Comparison of ENCODE assay signal across 10 mouse cellular contexts in the genomic region with DNA sequence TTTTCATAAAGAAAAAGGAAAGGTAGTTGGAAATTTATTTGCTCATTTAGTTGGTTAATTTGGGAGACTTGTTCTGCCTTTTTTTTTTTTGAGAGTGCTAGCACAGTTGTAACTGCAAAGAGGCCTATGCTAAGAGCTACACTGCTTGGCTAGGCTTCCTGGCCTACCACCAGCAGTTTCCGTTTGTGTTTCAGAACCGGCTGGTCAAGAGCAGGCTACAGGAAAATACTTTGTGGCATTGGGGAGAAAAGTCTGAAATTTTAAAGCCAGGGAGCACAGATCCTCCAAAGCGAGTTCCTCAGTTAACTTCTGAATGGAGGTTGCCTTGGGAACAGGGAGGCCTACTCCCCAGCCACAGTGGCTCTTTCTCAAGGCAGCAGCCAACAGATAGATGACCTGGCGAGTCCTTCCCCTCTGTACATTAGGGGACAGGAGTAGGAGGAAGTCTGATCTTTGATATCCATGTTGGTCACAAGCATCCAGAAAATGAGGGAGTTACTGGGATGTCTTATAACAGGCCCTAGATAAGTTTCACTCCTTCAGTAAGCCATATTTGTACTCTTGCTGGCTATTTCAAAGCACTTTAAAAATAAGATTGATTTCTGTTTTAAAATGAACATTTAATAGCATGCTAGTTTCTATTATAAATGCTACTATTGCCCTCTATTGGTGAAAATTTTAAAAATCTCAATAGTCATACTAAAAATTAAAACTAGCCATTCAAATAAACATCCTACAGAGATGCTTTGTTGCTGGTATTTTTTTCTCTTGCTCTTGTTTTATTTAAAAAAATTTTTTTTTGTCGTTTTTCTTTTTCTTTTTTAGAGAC. TPM values are rescaled to one million over a fixed set of nuclear protein-coding genes. Genes with fewer than 3 reads are reported as not detected.
DNase-seq lines count a peak whose midpoint lies in the region; ATAC-seq lines count a peak whose summit lies in the region.
"Had no signal": no experiment of that assay in that cellular context is flagged by ENCODE, and none has a peak within 500 bp of the region (broad histone marks: within the 10 kb centered on the region; RNA-seq: fewer than 3 reads in every experiment).

No protein-coding gene starts in this region.

- no peaks in the 10 kb centered on the region for H3K36me3 ChIP-seq in hindbrain, embryonic 11.5 days (ENCODE audit: control insufficient read depth, insufficient read depth, low read length)
- H3K36me3 ChIP-seq in hindbrain, embryonic 10.5 days = peaks cover 49% of the 10 kb centered on the region
- no peaks in the 10 kb centered on the region for H3K36me3 ChIP-seq in neural tube, embryonic 11.5 days (ENCODE audit: control insufficient read depth, insufficient read depth, low read length)
- peaks cover 11% of the 10 kb centered on the region; the same call in 1 of the 2 replicates for H3K36me3 ChIP-seq in stomach, embryonic 14.5 days (ENCODE audit: control insufficient read depth, insufficient read depth, low read length)

- no peak overlapping the region for H3K27ac ChIP-seq in hindbrain, embryonic 11.5 days (ENCODE audit: low read depth, low read length)
- no peak overlapping the region; the same call in 1 of the 2 replicates for H3K27ac ChIP-seq in hindbrain, embryonic 10.5 days
- H3K27ac ChIP-seq in neural tube, embryonic 11.5 days (ENCODE audit: low read depth, low read length) = no peak overlapping the region
- peak overlapping the region; percentile 29; the same call in 1 of the 2 replicates for H3K27ac ChIP-seq in stomach, embryonic 14.5 days (ENCODE audit: low read length)
- H3K27ac ChIP-seq: liver, embryonic 13.5 days had no signal

- no peak for ATAC-seq in hindbrain, embryonic 11.5 days (ENCODE audit: low FRiP score)
- ATAC-seq in neural tube, embryonic 11.5 days (ENCODE audit: insufficient read depth, low FRiP score, low TSS enrichment) = no peak
- ATAC-seq in stomach, embryonic 14.5 days (ENCODE audit: insufficient number of reproducible peaks, insufficient read depth, low FRiP score, low read depth) = no peak

- DNase-seq in hindbrain, embryonic 11.5 days (ENCODE audit: low spot score) = peak; percentile 10
- DNase-seq in hindbrain, embryonic 10.5 days (ENCODE audit: low spot score) = no peak
- DNase-seq in neural tube, embryonic 11.5 days (ENCODE audit: low spot score) = peak; percentile 25
- no peak for DNase-seq in neural tube, embryonic 10.5 days (ENCODE audit: extremely low spot score, low spot score)
- peak; percentile 51 for DNase-seq in gastrocnemius, postnatal 14 days
- DNase-seq in right cerebral cortex, adult 2 months (ENCODE audit: low spot score in 2 of 2) = no peak
- no peak for DNase-seq in natural killer cell, adult 2 months (ENCODE audit: low spot score in 2 of 2)
- DNase-seq: kidney, adult 8-10 months; liver, embryonic 13.5 days had no signal

- intact Hi-C loops in gastrocnemius, postnatal 14 days (cut with DNase I; ENCODE audit: low total_unique reads) = loop anchor here (5.0 kb wide), 1 partner anchor 183 kb away; no protein-coding TSS in a partner anchor

- 45% methylated on average over 5 of the region's 5 CpGs for WGBS in hindbrain, embryonic 11.5 days
- WGBS in hindbrain, embryonic 10.5 days = 49% methylated on average over 5 of the region's 5 CpGs
- 53% methylated on average over 5 of the region's 5 CpGs for WGBS in neural tube, embryonic 11.5 days
- 42% methylated on average over 5 of the region's 5 CpGs for WGBS in stomach, embryonic 14.5 days

- no peaks in the 10 kb centered on the region for H3K27me3 ChIP-seq in hindbrain, embryonic 11.5 days (ENCODE audit: control insufficient read depth, insufficient read depth, low read length)
- no peaks in the 10 kb centered on the region for H3K27me3 ChIP-seq in hindbrain, embryonic 10.5 days (ENCODE audit: insufficient read depth, poor library complexity, severe bottlenecking)
- no peaks in the 10 kb centered on the region for H3K27me3 ChIP-seq in neural tube, embryonic 11.5 days (ENCODE audit: control insufficient read depth, insufficient read depth, low read length)
- H3K27me3 ChIP-seq in stomach, embryonic 14.5 days (ENCODE audit: control insufficient read depth, insufficient read depth, low read length) = no peaks in the 10 kb centered on the region
- H3K27me3 ChIP-seq: liver, embryonic 13.5 days had no signal

- H3K9me3 ChIP-seq in hindbrain, embryonic 11.5 days (ENCODE audit: control insufficient read depth, low read length) = no peaks in the 10 kb centered on the region
- H3K9me3 ChIP-seq in hindbrain, embryonic 10.5 days = no peaks in the 10 kb centered on the region
- H3K9me3 ChIP-seq in neural tube, embryonic 11.5 days (ENCODE audit: control insufficient read depth, low read length) = no peaks in the 10 kb centered on the region
- H3K9me3 ChIP-seq in stomach, embryonic 14.5 days (ENCODE audit: control insufficient read depth, low read depth, low read length) = no peaks in the 10 kb centered on the region
- H3K9me3 ChIP-seq: liver, embryonic 13.5 days had no signal

- H3K4me3 ChIP-seq in hindbrain, embryonic 11.5 days (ENCODE audit: low read depth, low read length) = no peak overlapping the region
- no peak overlapping the region for H3K4me3 ChIP-seq in hindbrain, embryonic 10.5 days
- no peak overlapping the region for H3K4me3 ChIP-seq in neural tube, embryonic 11.5 days (ENCODE audit: low read depth, low read length)
- no peak overlapping the region for H3K4me3 ChIP-seq in stomach, embryonic 14.5 days (ENCODE audit: low read depth, low read length)
- H3K4me3 ChIP-seq: liver, embryonic 13.5 days had no signal

- no peak overlapping the region for H3K9ac ChIP-seq in hindbrain, embryonic 11.5 days (ENCODE audit: low read depth, low read length)
- H3K9ac ChIP-seq in neural tube, embryonic 11.5 days (ENCODE audit: low read length) = no peak overlapping the region
- no peak overlapping the region for H3K9ac ChIP-seq in stomach, embryonic 14.5 days (replicated peaks; ENCODE audit: low read depth, low read length)
- H3K9ac ChIP-seq: liver, embryonic 13.5 days had no signal

- H3K4me2 ChIP-seq in hindbrain, embryonic 11.5 days (replicated peaks; ENCODE audit: low read depth, low read length) = no peak overlapping the region
- no peak overlapping the region for H3K4me2 ChIP-seq in neural tube, embryonic 11.5 days (ENCODE audit: low read depth)
- no peak overlapping the region for H3K4me2 ChIP-seq in stomach, embryonic 14.5 days (replicated peaks; ENCODE audit: low read depth, low read length)
- H3K4me2 ChIP-seq: liver, embryonic 13.5 days had no signal

- no peaks in the 10 kb centered on the region for H3K4me1 ChIP-seq in hindbrain, embryonic 11.5 days (replicated peaks; ENCODE audit: control insufficient read depth, insufficient read depth, low read length)
- 0 out of 2 replicates have a peak, but pooled peaks cover 5% of the 10 kb centered on the region for H3K4me1 ChIP-seq in hindbrain, embryonic 10.5 days (replicated peaks)
- H3K4me1 ChIP-seq in neural tube, embryonic 11.5 days (ENCODE audit: control insufficient read depth, insufficient read depth, low read length) = no peaks in the 10 kb centered on the region
- no peaks in the 10 kb centered on the region for H3K4me1 ChIP-seq in stomach, embryonic 14.5 days (ENCODE audit: control insufficient read depth, insufficient read depth, low read length)
- H3K4me1 ChIP-seq: liver, embryonic 13.5 days had no signal

RNA-seq across cellular contexts. Expression of a gene that starts 38.1 kb away (rescaled TPM):
- 37.5 and 40.0 TPM in 2 replicates for polyA plus RNA-seq in hindbrain, embryonic 11.5 days (2014; fragmentation: Nextera tagmentation; extraction: Ambion mirVana)
- 49.0 and 53.1 TPM in 2 replicates for polyA plus RNA-seq in hindbrain, embryonic 10.5 days (2016; fragmentation: Nextera tagmentation; extraction: Ambion mirVana)
- 48.1 and 52.4 TPM in 2 replicates for polyA plus RNA-seq in neural tube, embryonic 11.5 days (2014; fragmentation: Nextera tagmentation; extraction: Ambion mirVana)
- total RNA-seq in gastrocnemius, postnatal 14 days (2021) = 10 to 100 TPM; 29.4 to 31.2 TPM
- 56.3 and 61.0 TPM in 2 replicates for polyA plus RNA-seq in stomach, embryonic 14.5 days (2014; fragmentation: Nextera tagmentation; extraction: Ambion mirVana)

Comparison
In these comparisons a context has a peak if more than half of its experiments do, and no peak if none do; other contexts are left out.
1. DNase-seq: peak in hindbrain, embryonic 11.5 days (single experiment), neural tube, embryonic 11.5 days (single experiment) and gastrocnemius, postnatal 14 days (single experiment); none in hindbrain, embryonic 10.5 days (single experiment), neural tube, embryonic 10.5 days (single experiment), right cerebral cortex, adult 2 months (0 of 2) and natural killer cell, adult 2 months (0 of 2).